8 mouse cellular contexts compared by ENCODE assay signal in the genomic region with DNA sequence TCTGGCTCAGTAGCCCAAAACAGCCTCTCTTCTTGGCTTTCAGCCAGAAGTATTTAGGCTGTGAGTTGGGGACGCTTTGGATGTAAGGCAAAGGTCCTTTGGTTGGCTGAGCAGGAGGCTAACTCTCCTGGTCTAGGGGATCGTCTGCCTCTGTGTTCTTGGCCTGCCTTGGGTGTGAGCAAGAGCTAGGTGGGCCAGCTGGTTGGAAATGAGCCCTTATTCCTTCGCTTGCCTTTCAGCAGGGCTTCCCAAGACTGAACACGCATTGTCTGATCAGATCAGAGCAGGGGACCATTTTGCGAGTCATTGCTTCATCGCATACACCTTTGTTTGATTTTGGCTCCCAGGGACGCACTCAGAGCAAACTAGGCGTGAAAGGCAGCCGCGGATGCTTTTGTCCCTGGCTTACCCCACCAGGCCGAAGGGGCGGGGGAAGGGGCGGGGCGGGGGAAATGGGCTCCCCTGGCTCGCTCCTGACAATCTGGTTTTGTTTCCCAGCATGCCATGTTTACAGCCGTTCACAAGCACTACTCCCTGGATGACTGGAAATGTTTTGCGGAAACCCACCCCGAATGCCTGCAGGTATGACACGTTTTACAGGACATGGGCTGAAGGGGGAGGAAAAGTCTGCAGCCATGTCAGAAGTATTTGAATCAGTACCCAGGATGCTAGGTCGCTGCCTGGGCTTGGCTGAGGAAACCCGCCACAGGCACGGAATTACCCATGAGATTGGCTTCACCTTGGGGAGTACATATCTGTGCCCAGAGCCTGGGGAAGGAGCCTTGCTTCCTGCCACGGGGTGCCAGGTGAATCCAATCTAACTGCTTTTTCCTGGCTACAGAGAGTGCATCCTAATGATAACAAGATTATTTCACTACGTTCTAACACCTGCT. TPM values are rescaled to one million over a fixed set of nuclear protein-coding genes. Genes with fewer than 3 reads are reported as not detected.
DNase-seq lines count a peak whose midpoint lies in the region; ATAC-seq lines count a peak whose summit lies in the region.

No protein-coding gene starts in this region.

- peaks cover 3% of the 10 kb centered on the region; the same call in 1 of the 2 replicates for H3K27me3 ChIP-seq in limb, embryonic 12.5 days

- peak overlapping the region; percentile 31; the same call in 1 of the 2 replicates for H3K9ac ChIP-seq in limb, embryonic 12.5 days (replicated peaks)

- peak; percentile 62 to 63 for DNase-seq in cerebellum, postnatal 14 days
- DNase-seq in cerebellum, adult 9-10 months, result no peak
- peak; percentile 80 for DNase-seq in embryo, embryonic 11 days
- DNase-seq in heart, postnatal 4 days, result peak; percentile 56
- peak; percentile 70 for DNase-seq in neural tube, embryonic 10.5 days (ENCODE audit: extremely low spot score, low spot score)
- no peak for DNase-seq in right cerebral cortex, postnatal 14 days
- DNase-seq in layer of hippocampus, adult 11-12 months (ENCODE audit: low spot score), result no peak

- no peaks in the 10 kb centered on the region; the same call in 1 of the 2 replicates for H3K36me3 ChIP-seq in limb, embryonic 12.5 days

- H3K9me3 ChIP-seq in limb, embryonic 12.5 days, result no peaks in the 10 kb centered on the region

- H3K4me2 ChIP-seq in limb, embryonic 12.5 days, result peak overlapping the region; percentile 56

- peak overlapping the region; percentile 29 for H3K4me3 ChIP-seq in limb, embryonic 12.5 days (replicated peaks)

- H3K4me1 ChIP-seq in limb, embryonic 12.5 days (replicated peaks), result peaks cover 47% of the 10 kb centered on the region

- peak; percentile 80 for ATAC-seq in limb, embryonic 12.5 days (ENCODE audit: insufficient number of reproducible peaks, insufficient read depth, low FRiP score, low TSS enrichment, low read depth)

- WGBS in limb, embryonic 12.5 days, result 4% methylated on average over 24 of the region's 24 CpGs

- peak overlapping the region; percentile 85 for H3K27ac ChIP-seq in limb, embryonic 12.5 days

RNA-seq across cellular contexts. Expression of gene Gmpr, which starts 9.5 kb away (rescaled TPM):
- total RNA-seq in heart, postnatal 4 days (2021), result 100 to 1,000 TPM; 161 to 187 TPM
- 20.1 and 21.7 TPM in 2 replicates for polyA plus RNA-seq in limb, embryonic 12.5 days (2016; fragmentation: Nextera tagmentation; extraction: Ambion mirVana)

Comparison
In these comparisons a context has a peak if more than half of its experiments do, and no peak if none do; other contexts are left out.
1. DNase-seq: peak in cerebellum, postnatal 14 days (2 of 2), embryo, embryonic 11 days (single experiment), heart, postnatal 4 days (single experiment) and neural tube, embryonic 10.5 days (single experiment); none in cerebellum, adult 9-10 months (single experiment), right cerebral cortex, postnatal 14 days (single experiment) and layer of hippocampus, adult 11-12 months (single experiment).